ENCODE assay signal across 27 mouse cellular contexts in the genomic region with DNA sequence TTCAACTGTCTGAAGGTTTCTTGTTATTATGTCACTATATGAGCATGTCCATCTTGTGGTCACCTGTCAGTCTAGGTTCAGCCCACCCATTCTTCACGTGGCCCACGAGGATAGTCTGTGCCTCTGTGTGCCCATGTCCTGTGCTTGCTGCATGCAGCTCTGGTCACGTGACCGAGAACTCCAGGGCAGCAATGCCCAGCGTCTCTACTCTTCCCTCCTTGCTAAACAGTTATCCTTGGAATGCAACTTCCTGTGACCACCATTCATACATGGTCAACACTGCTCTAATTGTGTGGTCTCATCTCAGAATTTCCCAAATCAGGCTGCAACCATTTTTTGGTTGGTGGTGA. TPM values are rescaled to one million over a fixed set of nuclear protein-coding genes. Genes with fewer than 3 reads are reported as not detected.
"Had no signal": no experiment of that assay in that cellular context is flagged by ENCODE, and none has a peak within 500 bp of the region (broad histone marks: within the 10 kb centered on the region; RNA-seq: fewer than 3 reads in every experiment).

No protein-coding gene starts in this region.

- H3K27me3 ChIP-seq: embryonic facial prominence, embryonic 12.5 days; embryonic facial prominence, embryonic 13.5 days; embryonic facial prominence, embryonic 15.5 days; forebrain, embryonic 13.5 days; forebrain, embryonic 15.5 days had no signal

- H3K4me2 ChIP-seq: embryonic facial prominence, embryonic 12.5 days; embryonic facial prominence, embryonic 13.5 days; embryonic facial prominence, embryonic 15.5 days; forebrain, embryonic 12.5 days; forebrain, embryonic 13.5 days; forebrain, embryonic 15.5 days had no signal

- H3K4me3 ChIP-seq: embryonic facial prominence, embryonic 10.5 days; embryonic facial prominence, embryonic 12.5 days; embryonic facial prominence, embryonic 13.5 days; embryonic facial prominence, embryonic 15.5 days; erythroblast, embryonic 14.5 days; forebrain, embryonic 10.5 days; forebrain, embryonic 12.5 days; forebrain, embryonic 13.5 days; forebrain, embryonic 15.5 days; gastrocnemius, adult 2 months; heart, adult 2 months had no signal

- DNase-seq: cerebellum, postnatal 10 days; cerebellum, postnatal 14 days; cerebellum, postnatal 25 days; embryo, embryonic 11 days; forebrain, postnatal 0 days; gastrocnemius, adult 2 months; gastrocnemius, postnatal 10 days; gastrocnemius, postnatal 14 days; gastrocnemius, postnatal 25 days; gastrocnemius, postnatal 36 days; heart, adult 11 months; heart, adult 18-20 months; heart, adult 2 months had no signal

RNA-seq across cellular contexts. Expression of gene Dok7, which starts 33.0 kb away (rescaled TPM):
- total RNA-seq: common myeloid progenitor, adult 5-6 weeks; granulocyte monocyte progenitor cell, adult 5-6 weeks had no signal
- polyA plus RNA-seq: erythroblast, embryonic 14.5 days; forebrain, embryonic 11.5 days had no signal

RNA-seq across cellular contexts. Expression of gene Hgfac, which starts 48.3 kb away (rescaled TPM):
- polyA plus RNA-seq: embryonic facial prominence, embryonic 11.5 days; forebrain, embryonic 14.5 days; forebrain, postnatal 0 days had no signal
